Mouse (Mus musculus): ENCODE measurements around the gene Plcb1. TPM values are rescaled to one million over a fixed set of nuclear protein-coding genes. Genes with fewer than 3 reads are reported as not detected.

The Plcb1 gene
- polyA plus RNA-seq, 1 experiment from 2014 or later, result 6.7 TPM

GRCm38 (mm10) chr2:135489127-135489526 is 703.3 kb downstream of the Plcb1 start:
- 77% methylated on average over 2 of the region's 2 CpGs for WGBS
- H3K27ac ChIP-seq, result no peak overlapping the region

GRCm38 (mm10) chr2:135492777-135493176 is 706.9 kb downstream of the Plcb1 start:
- Histone ChIP-seq H3K4me3 (no peak overlapping the region), H3K36me3 (no peaks in the 10 kb centered on the region), H3K27ac (no peak overlapping the region), H3K27me3 (ENCODE audit: insufficient read depth, poor library complexity, severe bottlenecking) (no peaks in the 10 kb centered on the region), H3K9me3 (no peaks in the 10 kb centered on the region), H3K4me1 (replicated peaks) (no peaks in the 10 kb centered on the region)
- no peak for DNase-seq (ENCODE audit: low spot score)
- 72% methylated on average over 9 of the region's 9 CpGs for WGBS

More at GRCm38 (mm10) chr2:135489127-135489526, 703.3 kb downstream of the Plcb1 start:
- Histone ChIP-seq H3K27me3 (ENCODE audit: insufficient read depth, poor library complexity, severe bottlenecking) (no peaks in the 10 kb centered on the region), H3K9me3 (no peaks in the 10 kb centered on the region), H3K4me3 (no peak overlapping the region), H3K4me1 (replicated peaks) (no peaks in the 10 kb centered on the region; the same call in 1 of the 2 replicates), H3K36me3 (no peaks in the 10 kb centered on the region)
- no peak for DNase-seq (ENCODE audit: low spot score)

- no peak for DNase-seq (ENCODE audit: low spot score)
- WGBS, result 42% methylated on average over 3 of the region's 3 CpGs
- Histone ChIP-seq H3K27ac (no peak overlapping the region), H3K4me1 (replicated peaks) (no peaks in the 10 kb centered on the region), H3K36me3 (no peaks in the 10 kb centered on the region), H3K9me3 (no peaks in the 10 kb centered on the region), H3K4me3 (no peak overlapping the region), H3K27me3 (ENCODE audit: insufficient read depth, poor library complexity, severe bottlenecking) (no peaks in the 10 kb centered on the region)
Observed at GRCm38 (mm10) chr2:135496553-135496952, 710.7 kb downstream of the Plcb1 start.

DNA sequence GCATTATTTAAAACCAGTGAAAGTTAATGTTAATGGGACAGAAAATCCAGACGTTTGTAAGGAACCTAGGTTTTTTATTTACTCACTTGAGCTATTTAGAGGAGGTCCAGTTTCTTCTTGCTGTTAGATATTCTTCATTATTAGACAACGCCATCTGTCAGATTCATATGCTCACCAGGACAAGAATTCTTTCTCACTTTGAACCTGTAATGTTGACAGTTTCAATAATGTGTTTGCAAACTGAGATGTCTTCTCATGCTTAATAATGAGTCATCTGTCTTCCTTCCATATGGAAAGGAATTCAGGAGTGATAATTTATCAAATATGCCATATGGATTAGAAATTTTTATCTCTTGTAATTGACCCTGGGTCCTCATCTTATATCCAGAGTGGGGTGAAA is 711.4 kb downstream of the Plcb1 start:
- 70% methylated on average over 2 of the region's 2 CpGs for WGBS
- no peaks in the 10 kb centered on the region for H3K36me3 ChIP-seq

DNA sequence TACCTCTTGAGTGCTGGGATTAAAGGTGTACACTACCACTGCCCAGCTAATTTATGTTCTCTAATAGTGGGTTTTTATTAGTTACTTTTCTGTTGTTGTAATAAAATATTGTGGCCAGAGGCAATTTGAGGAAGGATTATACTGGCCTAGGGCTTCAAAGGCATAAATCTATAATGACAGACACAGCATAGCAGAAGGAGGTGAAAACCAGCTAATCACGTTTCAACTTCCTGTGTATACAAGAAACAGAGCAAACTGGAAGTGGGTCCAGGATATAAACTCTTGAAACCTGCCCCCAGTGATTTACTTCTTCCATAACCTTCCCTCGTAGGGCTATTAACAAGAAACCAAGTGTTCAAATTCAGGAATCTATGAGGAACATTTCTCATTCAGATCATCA is 715.0 kb downstream of the Plcb1 start:
- Histone ChIP-seq H3K27me3 (ENCODE audit: insufficient read depth, poor library complexity, severe bottlenecking) (no peaks in the 10 kb centered on the region), H3K36me3 (no peaks in the 10 kb centered on the region), H3K9me3 (no peaks in the 10 kb centered on the region), H3K27ac (no peak overlapping the region), H3K4me1 (replicated peaks) (no peaks in the 10 kb centered on the region), H3K4me3 (no peak overlapping the region)
- WGBS, result 78% methylated on average over 2 of the region's 2 CpGs
- DNase-seq (ENCODE audit: low spot score), result no peak

More for the DNA sequence above, 711.4 kb downstream of the Plcb1 start:
- H3K4me1 ChIP-seq (replicated peaks), result no peaks in the 10 kb centered on the region
- H3K9me3 ChIP-seq, result no peaks in the 10 kb centered on the region
- DNase-seq (ENCODE audit: low spot score), result no peak
- no peak overlapping the region for H3K4me3 ChIP-seq
- H3K27me3 ChIP-seq (ENCODE audit: insufficient read depth, poor library complexity, severe bottlenecking), result no peaks in the 10 kb centered on the region
- no peak overlapping the region for H3K27ac ChIP-seq

DNA sequence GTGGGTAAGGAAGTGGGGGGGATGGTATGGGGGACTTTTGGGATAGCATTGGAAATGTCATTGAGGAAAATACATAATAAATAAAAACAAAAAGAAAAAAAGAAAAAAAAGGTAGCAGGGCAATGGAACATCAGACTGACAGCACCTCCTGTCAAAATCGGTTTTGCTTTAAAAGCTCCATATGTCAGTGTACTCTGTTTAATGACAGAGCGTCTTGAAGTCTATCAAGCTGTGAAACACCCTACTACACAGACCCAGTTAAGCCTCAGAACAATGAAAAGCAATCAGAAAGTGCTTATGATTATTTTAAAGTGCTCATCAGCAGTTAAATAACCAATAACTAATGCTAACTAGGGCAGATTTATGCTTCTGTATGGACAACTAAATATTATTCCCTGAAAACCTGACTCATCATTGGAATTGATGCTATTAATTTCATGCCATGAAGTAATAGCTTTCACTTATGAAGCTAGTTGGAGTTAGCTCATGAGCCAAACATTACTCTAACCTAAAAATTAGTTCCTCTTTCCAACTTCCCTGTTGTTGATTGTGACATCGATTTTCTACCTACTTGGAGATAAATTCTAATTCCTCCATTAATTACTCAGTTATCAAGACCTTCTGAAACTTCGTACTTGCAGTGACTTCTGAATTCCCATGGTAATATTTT is 717.6 kb downstream of the Plcb1 start:
- no peak for DNase-seq (ENCODE audit: low spot score)
- Histone ChIP-seq H3K27me3 (ENCODE audit: insufficient read depth, poor library complexity, severe bottlenecking) (no peaks in the 10 kb centered on the region), H3K4me1 (replicated peaks) (no peaks in the 10 kb centered on the region), H3K27ac (no peak overlapping the region), H3K36me3 (no peaks in the 10 kb centered on the region), H3K9me3 (no peaks in the 10 kb centered on the region), H3K4me3 (no peak overlapping the region)
- WGBS, result 87% methylated on average over 4 of the region's 4 CpGs

- Histone ChIP-seq H3K27me3 (ENCODE audit: insufficient read depth, poor library complexity, severe bottlenecking) (no peaks in the 10 kb centered on the region), H3K27ac (no peak overlapping the region), H3K4me1 (replicated peaks) (no peaks in the 10 kb centered on the region), H3K9me3 (no peaks in the 10 kb centered on the region), H3K4me3 (no peak overlapping the region), H3K36me3 (no peaks in the 10 kb centered on the region)
- no peak for DNase-seq (ENCODE audit: low spot score)
Observed at GRCm38 (mm10) chr2:135503998-135504354, 718.1 kb downstream of the Plcb1 start.

GRCm38 (mm10) chr2:135507111-135507510 is 721.2 kb downstream of the Plcb1 start:
- H3K9me3 ChIP-seq, result no peaks in the 10 kb centered on the region
- DNase-seq (ENCODE audit: low spot score), result no peak
- H3K4me1 ChIP-seq (replicated peaks), result no peaks in the 10 kb centered on the region
- no peak overlapping the region for H3K27ac ChIP-seq
- WGBS, result 84% methylated on average over 1 of the region's 1 CpGs
- H3K36me3 ChIP-seq, result no peaks in the 10 kb centered on the region
- no peaks in the 10 kb centered on the region for H3K27me3 ChIP-seq (ENCODE audit: insufficient read depth, poor library complexity, severe bottlenecking)
- no peak overlapping the region for H3K4me3 ChIP-seq

DNA sequence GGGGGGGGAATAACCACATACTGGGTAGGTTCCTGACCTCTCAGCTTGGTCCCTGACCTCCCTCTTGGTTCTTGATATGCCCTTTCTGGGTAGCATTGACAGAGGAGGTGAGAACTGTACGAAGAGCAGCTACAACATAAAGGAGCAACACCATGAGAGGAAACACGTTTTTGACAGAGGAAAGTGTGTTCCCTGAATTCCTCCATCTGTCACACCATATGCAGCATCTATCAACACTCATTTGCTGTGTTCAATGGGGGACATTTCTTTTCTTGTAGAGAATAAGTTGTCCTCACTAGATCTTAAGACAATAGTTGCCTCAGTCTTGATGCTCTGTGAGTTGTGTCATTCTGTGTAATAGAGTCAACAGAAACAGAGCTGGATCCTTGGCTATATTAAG is 733.1 kb downstream of the Plcb1 start:
- no peak overlapping the region for H3K27ac ChIP-seq
- no peak for DNase-seq (ENCODE audit: low spot score)
- H3K36me3 ChIP-seq, result no peaks in the 10 kb centered on the region
- no peak overlapping the region for H3K4me3 ChIP-seq
- no peaks in the 10 kb centered on the region for H3K4me1 ChIP-seq (replicated peaks)
- no peaks in the 10 kb centered on the region for H3K9me3 ChIP-seq
- 44% methylated on average over 2 of the region's 2 CpGs for WGBS
- H3K27me3 ChIP-seq (ENCODE audit: insufficient read depth, poor library complexity, severe bottlenecking), result no peaks in the 10 kb centered on the region

Other genes with a start within 250 kb of the Plcb1 start
- gene Hao1, start 231.7 kb upstream of the Plcb1 start, polyA plus RNA-seq (2016; fragmentation: Nextera tagmentation; extraction: Ambion mirVana), result not detected in 2 replicates
- gene Tmx4, start 141.9 kb upstream of the Plcb1 start, polyA plus RNA-seq (2016; fragmentation: Nextera tagmentation; extraction: Ambion mirVana), result 22.5 and 31.5 TPM in 2 replicates